Mouse (Mus musculus) embryonic facial prominence, embryonic 14.5 days (tissue): Measurements from ENCODE around the gene Lifr. TPM values are rescaled to one million over a fixed set of nuclear protein-coding genes. Genes with fewer than 3 reads are reported as not detected.

Experiments
- ATAC-seq: fragments of 200-750 bp; cut with Nextera tagmentation; 2 replicates; pipeline ENCODE4 v1.8.0; 2017; ENCODE audit warnings: low read depth, moderate number of reproducible peaks, moderate TSS enrichment
- DNase-seq: peaks from one replicate; pipeline ENCODE4 v3.0.0-alpha.2; 2015; ENCODE audit warnings: low spot score
- H3K27ac ChIP-seq: fragments of 300-500 bp; sonication (generic); replicated peaks from 2 replicates; pipeline ENCODE4 v1.5.1; 2014; ENCODE audit warnings: low read depth, mild to moderate bottlenecking, low read length, moderate library complexity
- H3K27me3 ChIP-seq: fragments of 300-500 bp; sonication (generic); replicated peaks from 2 replicates; pipeline ENCODE4 v1.6.1; 2014; ENCODE audit warnings: low read length; ENCODE audit not compliant: control insufficient read depth, insufficient read depth
- H3K36me3 ChIP-seq: fragments of 300-500 bp; sonication (generic); 2 replicates; pipeline ENCODE4 v1.6.1; 2014; ENCODE audit warnings: low read length, mixed read lengths; ENCODE audit not compliant: control insufficient read depth, insufficient read depth
- H3K4me1 ChIP-seq: fragments of 300-500 bp; sonication (generic); 2 replicates; pipeline ENCODE4 v1.6.1; 2014; ENCODE audit warnings: antibody characterized with exemption, low read length; ENCODE audit not compliant: control insufficient read depth, insufficient read depth
- H3K4me2 ChIP-seq: fragments of 300-500 bp; sonication (generic); 2 replicates; pipeline ENCODE4 v1.6.1; 2014; ENCODE audit warnings: low read depth, mild to moderate bottlenecking, low read length, moderate library complexity, mixed read lengths
- H3K4me3 ChIP-seq: fragments of 300-500 bp; sonication (generic); 2 replicates; pipeline ENCODE4 v1.5.1; 2014; ENCODE audit warnings: low read depth, mild to moderate bottlenecking, low read length
- H3K9ac ChIP-seq: fragments of 300-500 bp; sonication (generic); 2 replicates; pipeline ENCODE4 v1.6.1; 2014; ENCODE audit warnings: low read depth, mild to moderate bottlenecking, low read length, moderate library complexity, mixed read lengths
- H3K9me3 ChIP-seq: fragments of 300-500 bp; sonication (generic); 2 replicates; pipeline ENCODE4 v1.6.1; 2016; ENCODE audit warnings: low read length; ENCODE audit not compliant: control insufficient read depth
- WGBS: fragments of 180-500 bp; shearing (Covaris S2); extraction: QIAGEN DNeasy Blood & Tissue Kit; methylation state at CpG from one replicate; pipeline ENCODE4 v1.1.7; 2014; 5-methylcytosine and 5-hydroxymethylcytosine counted together
- polyA plus RNA-seq: library from polyadenylated mRNA; unstranded; fragments of >200 nt; fragmentation: Nextera tagmentation; extraction: Ambion mirVana; gene quantifications from 2 replicates; pipeline ENCODE4 v1.2.1, GENCODE M21; 2014

The Lifr gene
- polyA plus RNA-seq, 1 experiment from 2014 or later, result 39.2 TPM

DNA sequence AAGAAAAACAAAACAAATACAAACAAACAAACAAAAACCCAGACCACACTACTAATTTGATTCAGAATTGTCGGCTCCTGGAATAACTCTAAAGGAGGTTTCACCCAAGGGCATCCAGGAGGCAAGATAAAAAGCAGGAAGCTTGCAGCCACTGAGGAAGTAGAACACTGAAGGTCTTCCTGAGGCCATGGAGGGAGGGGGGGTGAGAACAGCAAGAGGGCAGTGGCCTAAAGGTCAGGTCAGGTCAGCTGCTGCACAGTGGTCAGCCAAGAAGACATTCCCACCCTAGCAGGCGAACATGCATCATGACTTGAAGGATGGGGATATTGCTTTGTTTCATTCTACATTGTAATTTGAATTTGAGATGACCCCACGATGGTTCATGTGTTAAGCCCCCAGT is 17.1 kb upstream of the Lifr start:
- no peaks in the 10 kb centered on the region for H3K36me3 ChIP-seq
- H3K4me1 ChIP-seq, result 0 out of 2 replicates have a peak, but pooled peaks cover 4% of the 10 kb centered on the region
- no peak for DNase-seq
- WGBS, result 56% methylated on average over 3 of the region's 3 CpGs
- no peak overlapping the region for H3K9ac ChIP-seq
- no peak overlapping the region for H3K4me3 ChIP-seq
- ATAC-seq, result no peak
- no peaks in the 10 kb centered on the region for H3K9me3 ChIP-seq
- H3K4me2 ChIP-seq, result no peak overlapping the region
- H3K27me3 ChIP-seq, result no peaks in the 10 kb centered on the region
- no peak overlapping the region for H3K27ac ChIP-seq

- Histone ChIP-seq H3K27me3 (no peaks in the 10 kb centered on the region), H3K27ac (no peak overlapping the region), H3K4me1 (0 out of 2 replicates have a peak, but pooled peaks cover 4% of the 10 kb centered on the region), H3K9me3 (no peaks in the 10 kb centered on the region), H3K9ac (no peak overlapping the region), H3K36me3 (no peaks in the 10 kb centered on the region), H3K4me3 (no peak overlapping the region), H3K4me2 (no peak overlapping the region)
- WGBS, result 78% methylated on average over 6 of the region's 6 CpGs
- peak; percentile 79 for ATAC-seq
- peak; percentile 62 for DNase-seq
Measured at GRCm38 (mm10) chr15:7075185-7075584, 15.2 kb upstream of the Lifr start.

- no peaks in the 10 kb centered on the region for H3K9me3 ChIP-seq
- no peak for ATAC-seq
- no peaks in the 10 kb centered on the region for H3K27me3 ChIP-seq
- no peak overlapping the region for H3K4me2 ChIP-seq
- no peak overlapping the region for H3K9ac ChIP-seq
- WGBS, result 69% methylated on average over 2 of the region's 2 CpGs
- H3K4me1 ChIP-seq, result peaks cover 8% of the 10 kb centered on the region; the same call in 1 of the 2 replicates
- DNase-seq, result no peak
- no peak overlapping the region for H3K4me3 ChIP-seq
- H3K27ac ChIP-seq, result no peak overlapping the region
- no peaks in the 10 kb centered on the region for H3K36me3 ChIP-seq
Measured at GRCm38 (mm10) chr15:7078356-7078755, 12.1 kb upstream of the Lifr start.

DNA sequence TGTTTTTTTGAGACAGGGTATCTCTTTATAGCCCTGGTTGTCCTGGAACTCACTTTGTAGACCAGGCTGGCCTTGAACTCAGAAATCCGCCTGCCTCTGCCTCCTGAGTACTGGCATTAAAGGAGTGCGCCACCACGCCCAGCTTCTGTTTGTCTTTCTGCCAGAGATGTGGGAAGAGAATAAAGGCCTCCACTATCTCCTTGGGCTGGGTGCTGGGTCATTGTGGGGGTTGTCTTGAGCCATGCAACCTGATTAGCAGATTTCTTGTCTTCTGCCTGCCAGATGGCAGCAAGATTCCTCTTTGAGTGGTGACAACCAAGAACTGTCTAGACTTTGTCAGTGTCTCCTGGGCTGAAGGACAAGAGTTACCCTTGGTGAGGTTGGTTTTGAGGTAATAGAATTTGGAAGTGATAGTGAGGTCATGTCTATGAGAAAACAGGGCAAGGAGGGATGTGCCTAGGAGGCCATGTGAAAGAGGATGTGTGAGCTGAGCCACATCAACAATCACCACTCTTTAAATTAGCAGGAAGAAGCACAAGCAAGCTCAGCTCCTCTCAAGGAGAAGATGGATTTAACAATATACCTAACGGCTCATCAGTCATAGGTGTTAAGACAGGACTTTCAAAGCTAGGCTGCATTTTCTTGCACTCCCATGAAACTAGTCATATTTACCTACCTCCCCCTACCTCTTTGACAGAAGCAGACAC is 10.6 kb upstream of the Lifr start:
- DNase-seq, result no peak
- Histone ChIP-seq H3K9ac (no peak overlapping the region), H3K36me3 (no peaks in the 10 kb centered on the region), H3K27ac (no peak overlapping the region), H3K4me2 (no peak overlapping the region), H3K4me1 (peaks cover 8% of the 10 kb centered on the region; the same call in 1 of the 2 replicates), H3K9me3 (no peaks in the 10 kb centered on the region), H3K27me3 (no peaks in the 10 kb centered on the region), H3K4me3 (no peak overlapping the region)
- no peak for ATAC-seq
- WGBS, result 95% methylated on average over 4 of the region's 4 CpGs

- Histone ChIP-seq H3K36me3 (no peaks in the 10 kb centered on the region), H3K27me3 (no peaks in the 10 kb centered on the region), H3K4me3 (no peak overlapping the region), H3K4me2 (no peak overlapping the region; the same call in 1 of the 2 replicates), H3K4me1 (peaks cover 8% of the 10 kb centered on the region; the same call in 1 of the 2 replicates), H3K27ac (no peak overlapping the region), H3K9me3 (no peaks in the 10 kb centered on the region), H3K9ac (no peak overlapping the region)
- 28% methylated on average over 13 of the region's 15 CpGs for WGBS
- DNase-seq (peak; percentile 68), ATAC-seq (peak; percentile 45; the same call in 1 of the 2 replicates)
Measured at GRCm38 (mm10) chr15:7080916-7081626, 9.3 kb upstream of the Lifr start.

GRCm38 (mm10) chr15:7081795-7082194 is 8.6 kb upstream of the Lifr start:
- Histone ChIP-seq H3K9me3 (no peaks in the 10 kb centered on the region), H3K36me3 (no peaks in the 10 kb centered on the region), H3K27ac (no peak overlapping the region), H3K9ac (no peak overlapping the region), H3K4me3 (no peak overlapping the region), H3K27me3 (no peaks in the 10 kb centered on the region), H3K4me2 (no peak overlapping the region), H3K4me1 (peaks cover 8% of the 10 kb centered on the region; the same call in 1 of the 2 replicates)
- WGBS, result 47% methylated on average over 15 of the region's 15 CpGs
- ATAC-seq (peak; percentile 38; the same call in 1 of the 2 replicates), DNase-seq (no peak)

DNA sequence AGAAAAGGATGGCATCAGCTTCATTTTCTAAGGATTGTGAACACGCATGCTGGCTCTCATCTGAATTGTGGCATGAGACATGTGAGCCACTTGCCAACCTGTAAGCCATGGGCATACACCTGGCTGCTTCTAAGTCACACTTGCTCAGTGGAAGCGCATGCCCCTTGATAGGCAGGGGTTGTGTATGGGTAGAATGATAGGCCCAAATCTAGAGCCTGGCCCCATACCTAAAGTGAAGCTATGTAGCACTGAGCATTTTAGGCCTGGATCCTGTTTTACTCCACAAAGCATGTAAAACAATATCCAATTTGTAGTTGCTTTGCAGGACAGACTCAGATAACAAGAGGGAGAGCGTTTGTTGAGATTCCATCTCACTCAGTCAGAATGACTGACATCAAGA is 7.5 kb upstream of the Lifr start:
- H3K9me3 ChIP-seq, result no peaks in the 10 kb centered on the region
- H3K27me3 ChIP-seq, result no peaks in the 10 kb centered on the region
- no peaks in the 10 kb centered on the region for H3K36me3 ChIP-seq
- DNase-seq (no peak), ATAC-seq (no peak)
- no peak overlapping the region for H3K27ac ChIP-seq
- H3K4me3 ChIP-seq, result no peak overlapping the region
- H3K4me2 ChIP-seq, result no peak overlapping the region
- no peak overlapping the region for H3K9ac ChIP-seq
- H3K4me1 ChIP-seq, result peaks cover 8% of the 10 kb centered on the region; the same call in 1 of the 2 replicates
- WGBS, result 85% methylated on average over 3 of the region's 3 CpGs

- Histone ChIP-seq H3K36me3 (no peaks in the 10 kb centered on the region), H3K27me3 (no peaks in the 10 kb centered on the region), H3K9ac (0 out of 2 replicates have a peak overlapping the region, but pooled peaks have one; percentile 5), H3K4me2 (no peak overlapping the region), H3K4me1 (peaks cover 8% of the 10 kb centered on the region; the same call in 1 of the 2 replicates), H3K9me3 (no peaks in the 10 kb centered on the region), H3K27ac (no peak overlapping the region; the same call in 1 of the 2 replicates), H3K4me3 (no peak overlapping the region)
- ATAC-seq (peak; percentile 67; the same call in 1 of the 2 replicates), DNase-seq (peak; percentile 86)
- 26% methylated on average over 8 of the region's 8 CpGs for WGBS
Measured at GRCm38 (mm10) chr15:7084780-7085497, 5.5 kb upstream of the Lifr start.
